Mouse (Mus musculus) megakaryocyte, embryonic 14.5 days (primary cell): Measurements from ENCODE around the gene Gm43302. TPM values are rescaled to one million over a fixed set of nuclear protein-coding genes. Genes with fewer than 3 reads are reported as not detected.
"Not testable (repeated sequence)": the region's sequence is repeated elsewhere in the genome, so short reads cannot be mapped to it uniquely, and the experiment has no call there.

Experiments used
- H3K27me3 ChIP-seq: replicated peaks from 2 replicates; pipeline ENCODE3; 2012; ENCODE audit warnings: inconsistent platforms
- H3K36me3 ChIP-seq: replicated peaks from 2 replicates; pipeline ENCODE3; 2012; ENCODE audit warnings: low read length, inconsistent platforms, mixed read lengths
- H3K4me1 ChIP-seq: 2 replicates; pipeline ENCODE4 v1.6.1; 2012; ENCODE audit warnings: inconsistent platforms
- H3K4me3 ChIP-seq: replicated peaks from 2 replicates; pipeline ENCODE3; 2012; ENCODE audit warnings: moderate library complexity, mild to moderate bottlenecking, inconsistent platforms
- H3K9me3 ChIP-seq: 2 replicates; pipeline ENCODE4 v1.6.1; 2012; ENCODE audit warnings: inconsistent platforms
- FLI1 ChIP-seq: IDR thresholded peaks from 2 replicates; pipeline ENCODE4 v1.6.1; 2012; ENCODE audit warnings: low read length, inconsistent platforms, mixed read lengths
- GATA1 ChIP-seq: IDR thresholded peaks from 3 replicates; pipeline ENCODE4 v1.6.1; 2012; ENCODE audit warnings: mixed read lengths, low read length, inconsistent platforms, borderline replicate concordance
- polyA plus RNA-seq: library from polyadenylated mRNA; stranded (reverse); fragments of >175 nt; gene quantifications from 2 replicates; pipeline ENCODE4 v1.2.3, GENCODE M21; 2012; ENCODE audit warnings: low replicate concordance; ENCODE audit not compliant: insufficient read depth

Gene Gm43302
- 0.36 TPM in 1 of 2 replicates, not detected in the other for polyA plus RNA-seq

DNA sequence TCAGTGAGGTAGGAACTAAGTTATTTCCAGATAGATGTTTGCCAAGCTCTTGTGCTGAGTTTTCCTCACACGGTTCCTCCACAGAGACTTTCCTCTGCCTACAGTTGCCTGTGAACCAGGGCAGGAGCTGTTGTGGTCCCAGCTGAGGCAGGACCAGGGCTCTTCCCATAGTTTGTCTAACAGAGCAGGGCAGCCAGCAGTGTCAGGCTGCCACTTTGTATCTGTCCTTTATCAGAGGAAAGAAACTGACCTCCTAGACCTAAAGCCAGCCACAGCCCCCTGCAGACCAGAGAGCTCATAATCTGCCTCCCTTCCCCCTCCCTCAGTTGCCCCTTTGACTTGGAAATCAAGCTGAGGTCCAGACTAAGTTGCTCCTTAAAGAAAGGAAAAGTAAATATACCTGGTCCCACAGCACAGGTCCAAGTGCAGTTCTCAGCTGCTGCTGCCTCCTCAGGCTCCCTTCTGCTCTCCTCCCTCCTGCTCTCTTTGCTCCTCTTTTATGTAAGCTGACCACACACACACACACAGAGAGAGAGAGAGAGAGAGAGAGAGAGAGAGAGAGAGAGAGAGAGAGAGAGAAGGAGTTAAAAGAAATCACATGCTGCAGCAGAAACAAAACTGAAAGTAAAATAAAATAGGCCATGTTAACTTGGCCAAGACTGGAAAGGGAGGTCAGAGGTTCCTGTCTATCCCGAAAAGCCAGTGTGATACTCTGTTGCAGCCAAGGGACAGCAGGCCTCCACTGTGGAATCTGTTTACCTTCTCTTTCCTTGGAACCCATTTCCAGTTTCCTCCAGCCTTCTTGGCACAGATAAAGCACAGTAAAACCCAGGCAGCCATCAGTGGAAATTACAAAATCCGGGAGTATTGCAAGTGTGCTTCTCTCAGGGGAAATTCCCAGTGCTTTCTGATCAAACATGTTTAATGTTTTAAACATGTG is at the start of gene Gm43302, which contains the start of gene Gbp6:
Gene Gm43302 (minus strand): TSS at position 470 of the 940 bp plus-strand sequence.
Gene Gbp6 (minus strand): TSS at position 473 of the 940 bp plus-strand sequence.
- peaks cover 18% of the 10 kb centered on the region for H3K4me1 ChIP-seq
- H3K36me3 ChIP-seq, H3K27me3 ChIP-seq, H3K9me3 ChIP-seq: not testable (repeated sequence)
- peak within 1 kb of the TSS; percentile 81 for H3K4me3 ChIP-seq

DNA sequence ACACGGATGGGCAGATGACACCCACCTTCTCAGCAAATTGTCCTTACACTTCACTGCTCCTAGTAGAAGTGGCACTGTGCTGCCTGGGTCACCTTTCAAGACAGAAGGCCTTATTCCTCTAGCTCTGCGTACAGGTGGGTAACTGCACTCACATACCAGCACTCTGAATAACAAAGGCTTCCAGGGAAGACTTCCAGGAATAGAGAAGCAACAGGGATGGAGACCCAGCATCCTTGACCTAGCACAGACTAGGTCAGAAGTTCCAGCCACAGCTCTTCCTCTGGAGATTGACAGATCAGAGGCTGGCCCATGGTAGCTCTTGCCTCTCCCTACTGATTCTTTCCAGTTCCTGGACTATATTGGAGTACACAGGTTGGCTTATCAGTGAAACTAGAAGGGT is 47.8 kb upstream of the Gm43302 start:
- Histone ChIP-seq H3K4me1 (peaks cover 25% of the 10 kb centered on the region), H3K36me3 (no peaks in the 10 kb centered on the region), H3K27me3 (peaks cover 4% of the 10 kb centered on the region), H3K9me3 (peaks cover 6% of the 10 kb centered on the region), H3K4me3 (no peak overlapping the region)
- TF ChIP-seq GATA1 (no peak), FLI1 (no peak)

DNA sequence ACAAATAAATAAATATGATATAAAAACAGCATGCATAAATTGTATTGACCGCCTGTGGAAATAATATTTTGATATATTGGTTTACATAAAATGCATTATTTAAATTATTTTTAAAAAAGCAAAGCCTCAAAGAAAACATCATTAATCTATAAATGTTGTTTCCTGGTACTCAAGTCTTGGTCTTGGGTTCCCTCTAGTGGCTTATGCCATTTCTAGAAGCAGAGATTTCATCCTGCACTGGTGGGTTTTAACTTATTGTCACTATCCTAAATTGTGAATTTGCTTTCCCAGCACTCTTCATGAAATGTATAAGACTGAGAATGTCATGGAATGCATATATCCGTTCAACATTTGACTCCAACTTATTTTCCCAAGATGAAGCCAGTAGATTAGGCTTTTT is 29.0 kb upstream of the Gm43302 start:
- H3K36me3 ChIP-seq = no peaks in the 10 kb centered on the region
- H3K9me3 ChIP-seq = no peaks in the 10 kb centered on the region
- H3K4me3 ChIP-seq = no peak overlapping the region
- H3K4me1 ChIP-seq = no peaks in the 10 kb centered on the region
- H3K27me3 ChIP-seq = peaks cover 6% of the 10 kb centered on the region
- TF ChIP-seq FLI1 = no peak
- no peak for TF ChIP-seq GATA1

DNA sequence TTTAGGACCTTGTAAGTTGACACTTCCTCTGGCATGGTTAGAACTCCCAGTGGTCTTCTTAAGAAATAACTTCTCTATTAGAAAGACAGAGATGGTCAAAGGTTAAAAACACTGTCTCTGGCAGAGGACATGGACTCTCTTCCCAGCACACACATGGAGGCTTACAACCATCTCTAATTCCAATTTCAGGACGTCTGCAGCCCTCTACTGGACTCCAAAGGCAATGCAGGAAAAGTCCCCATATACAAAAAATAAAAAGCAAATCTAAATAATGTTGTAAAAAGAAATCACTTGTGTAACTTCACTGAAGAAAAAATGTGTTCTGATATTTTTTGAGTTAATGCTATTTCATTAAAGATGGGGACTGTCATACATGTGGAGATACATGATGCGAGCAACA is 17.4 kb upstream of the Gm43302 start:
- Histone ChIP-seq H3K27me3 (peaks cover 2% of the 10 kb centered on the region), H3K36me3 (no peaks in the 10 kb centered on the region), H3K9me3 (peaks cover 3% of the 10 kb centered on the region), H3K4me3 (no peak overlapping the region), H3K4me1 (no peaks in the 10 kb centered on the region)
- TF ChIP-seq FLI1 = no peak
- TF ChIP-seq GATA1 = no peak

DNA sequence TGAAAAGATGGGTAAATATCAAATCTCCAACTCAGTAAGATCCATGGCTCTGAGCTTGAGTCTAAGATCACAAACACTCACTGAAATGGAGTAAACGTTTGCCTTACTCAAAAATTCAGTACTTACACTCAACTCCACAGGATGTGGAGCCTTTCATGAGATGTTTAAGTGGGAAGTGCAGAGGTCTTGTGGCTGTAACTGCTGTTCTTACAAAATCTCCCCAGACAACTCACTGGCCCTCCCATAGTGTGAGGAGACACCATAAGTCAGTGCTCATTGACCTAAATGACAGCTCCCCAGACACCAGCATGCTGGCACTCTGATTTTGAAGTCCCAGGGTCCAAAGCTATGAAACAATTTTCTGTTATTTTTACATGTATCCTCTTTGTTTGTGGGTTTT is 15.7 kb upstream of the Gm43302 start:
- H3K4me3 ChIP-seq, H3K27me3 ChIP-seq, H3K4me1 ChIP-seq, H3K9me3 ChIP-seq, H3K36me3 ChIP-seq: not testable (repeated sequence)

DNA sequence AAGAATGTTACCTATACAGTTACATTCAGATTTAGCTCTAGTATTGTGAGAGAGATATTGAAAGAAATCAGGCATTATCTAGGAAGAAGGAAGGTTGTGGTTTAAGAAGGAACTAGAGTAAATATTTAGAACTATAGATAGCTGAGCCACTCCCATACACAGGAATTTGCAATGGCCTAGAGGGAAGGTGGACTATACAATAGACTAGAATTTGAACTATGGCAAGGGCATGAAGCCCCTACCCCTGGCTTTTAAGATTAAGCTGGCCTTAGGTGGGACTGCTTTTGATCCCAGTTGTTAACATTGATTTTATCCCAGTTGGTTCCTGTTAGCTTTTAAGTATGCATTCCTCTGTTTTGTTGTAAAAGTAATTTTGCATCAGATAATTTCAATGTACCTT is 13.5 kb upstream of the Gm43302 start:
- H3K36me3 ChIP-seq, H3K27me3 ChIP-seq, H3K9me3 ChIP-seq: not testable (repeated sequence)

DNA sequence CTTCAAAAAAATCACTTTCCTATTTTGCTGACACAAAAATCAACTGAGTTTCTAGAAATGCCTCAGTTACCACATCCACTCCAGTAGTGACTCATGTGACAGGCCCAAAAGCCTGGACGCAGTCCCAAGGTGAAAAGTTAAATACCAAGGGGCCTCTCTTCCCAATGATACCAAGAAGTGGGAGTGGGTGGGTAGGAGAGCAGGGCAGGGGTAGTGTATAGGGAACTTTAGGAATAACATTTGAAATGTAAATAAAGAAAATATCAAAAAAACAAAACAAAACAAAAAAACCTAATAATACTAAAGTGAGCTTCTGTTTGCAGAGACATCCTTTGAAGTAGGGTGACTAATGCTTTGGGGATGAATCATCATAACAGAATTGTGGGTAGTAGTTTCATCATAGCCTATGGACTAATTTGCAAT is 12.7 kb upstream of the Gm43302 start:
- no peak for TF ChIP-seq GATA1
- TF ChIP-seq FLI1 = no peak
- peaks cover 8% of the 10 kb centered on the region for H3K4me1 ChIP-seq
- no peak overlapping the region for H3K4me3 ChIP-seq
- H3K36me3 ChIP-seq = no peaks in the 10 kb centered on the region
- peaks cover 7% of the 10 kb centered on the region for H3K27me3 ChIP-seq
- peaks cover 3% of the 10 kb centered on the region for H3K9me3 ChIP-seq

More for the DNA sequence above, 13.5 kb upstream of the Gm43302 start:
- not testable (repeated sequence) for H3K4me1 ChIP-seq, H3K4me3 ChIP-seq

DNA sequence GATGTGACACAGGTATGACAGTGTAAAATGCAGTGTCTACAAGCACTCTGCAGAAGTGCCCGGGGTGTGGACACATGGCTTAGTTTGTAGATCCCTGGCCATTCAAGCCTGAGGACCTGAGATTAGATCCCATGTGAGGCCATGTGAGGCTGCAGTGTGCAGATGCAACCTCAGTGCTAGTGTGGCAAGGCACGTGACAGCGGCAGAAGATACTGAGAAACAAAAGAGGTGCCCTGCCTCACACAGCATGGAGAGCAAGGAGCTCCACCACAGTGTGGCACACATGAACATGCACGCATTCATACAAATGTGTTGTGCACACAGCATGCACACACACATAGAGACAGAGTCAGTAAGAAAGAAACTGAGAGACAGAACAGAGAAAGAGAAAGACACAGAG is 12.2 kb upstream of the Gm43302 start:
- not testable (repeated sequence) for H3K9me3 ChIP-seq, H3K4me1 ChIP-seq, H3K36me3 ChIP-seq, H3K27me3 ChIP-seq, H3K4me3 ChIP-seq

DNA sequence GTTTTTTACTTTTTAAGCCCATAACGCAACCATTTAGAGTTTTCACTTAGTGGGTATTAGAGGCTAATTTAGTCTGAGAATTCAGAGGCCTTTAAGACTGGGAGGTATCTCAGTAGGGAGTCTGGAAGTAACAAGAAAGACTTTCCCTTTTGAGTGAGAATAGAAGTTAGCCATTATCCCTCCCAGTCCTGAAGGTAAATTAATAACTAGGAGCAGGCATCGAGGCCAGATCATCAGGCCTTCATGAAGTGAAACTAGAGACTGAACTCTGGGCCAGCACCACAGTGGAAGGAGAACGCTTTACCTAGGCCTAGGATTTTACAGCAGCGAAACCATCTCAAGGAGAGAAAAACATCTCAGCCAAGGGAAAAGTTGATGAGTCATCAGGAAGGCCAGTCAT is 8.5 kb upstream of the Gm43302 start:
- Histone ChIP-seq H3K4me1 (peaks cover 11% of the 10 kb centered on the region), H3K36me3 (no peaks in the 10 kb centered on the region), H3K9me3 (no peaks in the 10 kb centered on the region), H3K27me3 (peaks cover 7% of the 10 kb centered on the region), H3K4me3 (no peak overlapping the region)
- TF ChIP-seq GATA1 (no peak), FLI1 (no peak)

DNA sequence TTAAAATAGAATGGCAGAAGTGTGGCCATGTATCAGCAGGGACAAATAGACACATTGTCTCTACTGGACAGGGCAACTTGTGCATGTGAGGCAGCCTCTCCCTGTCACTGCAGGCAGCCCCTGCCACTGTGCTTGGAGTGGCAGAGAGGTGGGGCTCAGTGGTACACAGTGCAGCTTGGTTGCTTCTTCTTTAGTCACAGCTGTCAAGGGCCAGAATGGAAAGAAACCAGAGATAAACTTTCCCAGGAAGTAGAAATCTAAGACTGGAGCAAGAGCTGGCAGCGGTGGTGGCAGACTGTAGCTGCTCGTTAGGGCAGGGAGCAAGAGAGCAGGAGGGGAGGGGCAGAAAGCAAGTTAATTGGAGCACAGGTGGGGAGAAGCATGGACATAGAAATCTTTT is 8.0 kb upstream of the Gm43302 start:
- H3K4me1 ChIP-seq = peaks cover 14% of the 10 kb centered on the region
- no peaks in the 10 kb centered on the region for H3K9me3 ChIP-seq
- TF ChIP-seq GATA1 (no peak), FLI1 (no peak)
- H3K4me3 ChIP-seq = peak overlapping the region; percentile 50
- peaks cover 7% of the 10 kb centered on the region for H3K27me3 ChIP-seq
- no peaks in the 10 kb centered on the region for H3K36me3 ChIP-seq

DNA sequence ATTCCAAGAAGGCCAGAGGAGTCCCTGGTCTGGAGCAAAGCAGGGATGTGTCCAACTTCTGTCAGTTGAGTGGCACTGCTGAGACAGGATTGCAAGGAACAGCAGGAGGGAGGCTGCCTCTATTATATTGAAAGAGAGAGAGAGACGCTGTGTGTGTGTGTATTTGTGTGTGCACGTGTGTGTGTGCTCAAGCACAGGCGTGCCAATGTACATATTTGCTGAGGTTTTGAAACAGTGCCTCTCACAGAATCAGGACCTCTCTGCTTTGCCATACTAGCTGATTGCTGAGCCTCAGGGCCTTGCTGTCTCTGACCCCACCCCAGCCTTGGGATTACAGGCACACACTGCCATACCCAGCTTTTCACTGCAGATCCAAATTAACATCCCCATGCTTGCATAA is 2.3 kb upstream of the Gm43302 start:
- Histone ChIP-seq H3K36me3 (no peaks in the 10 kb centered on the region), H3K9me3 (no peaks in the 10 kb centered on the region), H3K27me3 (peaks cover 2% of the 10 kb centered on the region), H3K4me3 (no peak overlapping the region), H3K4me1 (peaks cover 18% of the 10 kb centered on the region)
- TF ChIP-seq GATA1 (no peak), FLI1 (no peak)
